Mouse (Mus musculus): ENCODE results near the gene Fgf12.

The Fgf12 gene

GRCm38 (mm10) chr16:28614412-28614811 is 138.5 kb downstream of the Fgf12 start:
- no peak for DNase-seq (ENCODE audit: low read depth, low spot score)

- DNase-seq (ENCODE audit: low read depth, low spot score) = peak; percentile 24
These were observed 141.9 kb downstream of the Fgf12 start for GRCm38 (mm10) chr16:28610940-28611339.

DNA sequence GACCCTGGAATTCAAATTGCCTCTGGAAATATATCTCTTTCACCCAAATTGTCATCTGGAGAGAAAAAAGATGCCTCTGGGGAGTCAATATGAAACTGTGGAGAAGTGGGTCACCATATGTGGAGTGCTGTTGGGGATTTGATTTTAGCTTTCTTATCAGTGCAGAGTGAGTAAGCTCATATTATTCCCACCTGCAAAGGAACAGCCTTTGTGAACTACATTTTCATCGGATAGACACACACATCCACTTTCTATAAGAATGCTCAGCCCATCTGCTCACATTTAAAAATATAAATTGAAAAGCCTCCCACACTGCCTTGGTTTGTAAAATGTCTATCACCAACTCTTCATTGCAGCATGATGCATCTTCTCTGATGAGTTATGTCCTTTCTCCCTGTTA is 149.7 kb downstream of the Fgf12 start:
- DNase-seq (ENCODE audit: low read depth, low spot score) = no peak

GRCm38 (mm10) chr16:28601723-28602122 is 151.1 kb downstream of the Fgf12 start:
- DNase-seq (ENCODE audit: low read depth, low spot score) = no peak

GRCm38 (mm10) chr16:28596112-28596511 is 156.8 kb downstream of the Fgf12 start:
- DNase-seq (ENCODE audit: low read depth, low spot score) = no peak

GRCm38 (mm10) chr16:28593075-28593915 is 159.6 kb downstream of the Fgf12 start:
- DNase-seq (ENCODE audit: low read depth, low spot score) = peak; percentile 89

- no peak for DNase-seq (ENCODE audit: low read depth, low spot score)
These were observed 160.4 kb downstream of the Fgf12 start for GRCm38 (mm10) chr16:28592466-28592865.

DNA sequence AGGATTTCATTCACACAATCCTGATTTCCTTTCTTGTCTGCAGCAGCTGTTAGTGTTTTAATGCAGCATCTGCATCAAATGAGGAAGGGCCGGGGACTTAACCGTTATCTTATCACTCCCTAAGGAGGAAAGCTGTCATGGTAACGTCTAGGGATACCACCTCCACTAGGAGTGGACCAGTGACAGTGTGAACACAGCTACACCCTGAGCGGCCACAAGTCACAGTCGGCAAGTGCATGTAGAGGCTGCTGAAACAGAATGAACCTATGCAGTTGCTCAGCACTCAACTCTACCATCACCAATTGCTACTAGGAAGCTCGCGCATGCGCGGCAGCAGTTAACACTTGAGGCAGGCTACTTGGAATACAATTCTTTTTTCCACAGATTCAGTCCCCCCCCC is 161.3 kb downstream of the Fgf12 start:
- no peak for DNase-seq (ENCODE audit: low read depth, low spot score)

DNA sequence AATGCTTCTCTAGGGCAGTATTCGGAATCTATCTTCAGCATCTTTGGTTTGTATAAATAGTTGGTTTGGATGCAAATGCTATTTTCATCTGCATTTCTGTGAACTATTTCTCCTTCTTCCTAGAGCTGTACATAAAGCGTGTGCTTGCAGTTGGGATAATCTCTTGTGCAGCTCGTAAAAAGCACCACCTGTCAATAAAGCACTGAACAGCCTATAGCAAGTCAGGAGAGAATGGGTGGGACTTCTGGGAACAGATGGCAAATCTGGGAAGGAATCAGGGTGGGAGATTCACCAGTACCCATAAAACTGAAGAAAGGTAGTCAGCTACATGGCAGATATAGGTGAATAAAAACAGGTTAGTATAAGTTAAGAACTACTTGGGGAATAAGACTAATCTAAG is 180.7 kb downstream of the Fgf12 start:
- no peak for DNase-seq (ENCODE audit: low read depth, low spot score)

DNA sequence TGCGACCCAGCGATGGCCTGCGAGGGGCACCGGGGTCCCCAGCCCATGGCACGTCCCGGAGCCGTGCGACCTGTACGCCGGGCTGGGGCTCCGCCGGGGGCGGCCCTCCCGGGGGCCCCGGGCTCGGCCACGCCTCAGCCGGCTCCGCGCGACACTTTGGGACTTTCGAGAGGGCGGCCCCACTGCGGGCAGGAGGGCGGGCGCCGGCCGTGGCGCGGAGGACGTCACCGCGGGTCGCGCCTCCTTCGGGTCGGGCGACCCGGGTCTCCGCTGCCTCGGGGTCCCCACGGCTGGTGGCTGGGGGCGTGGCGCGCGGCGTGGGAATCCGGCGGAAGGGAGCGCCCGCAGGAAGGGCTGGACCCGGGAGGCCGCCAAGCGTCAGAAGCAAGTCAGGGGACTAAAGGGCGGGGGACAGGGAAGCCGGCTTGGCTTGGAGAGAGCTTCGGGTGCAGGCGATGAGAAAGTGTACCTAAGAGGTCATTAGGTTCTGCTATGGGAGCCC is 188.1 kb downstream of the Fgf12 start:
- no peak for DNase-seq (ENCODE audit: low read depth, low spot score)

GRCm38 (mm10) chr16:28564075-28564715 is 188.7 kb downstream of the Fgf12 start:
- peak; percentile 41 for DNase-seq (ENCODE audit: low read depth, low spot score)

GRCm38 (mm10) chr16:28562847-28563246 is 190.0 kb downstream of the Fgf12 start:
- no peak for DNase-seq (ENCODE audit: low read depth, low spot score)

DNA sequence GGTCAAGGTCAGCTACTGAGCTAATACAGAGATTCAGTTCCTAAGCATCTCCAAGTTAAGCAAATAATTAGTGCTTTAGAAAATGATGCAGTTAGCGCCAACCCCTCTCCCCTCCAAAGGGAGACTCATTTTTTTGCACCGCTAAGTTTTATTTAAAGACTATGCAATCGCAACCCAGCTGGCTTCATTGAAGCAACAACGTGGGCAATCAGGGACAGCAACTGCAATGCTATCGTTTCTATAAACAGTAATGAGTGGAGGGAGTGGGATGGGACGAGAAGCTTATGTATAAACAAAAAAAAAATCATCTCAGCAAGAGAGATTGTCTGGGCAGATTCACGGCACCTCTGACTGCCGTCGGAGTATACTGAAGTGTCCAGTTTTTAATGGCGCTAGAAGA is 197.6 kb downstream of the Fgf12 start:
- no peak for DNase-seq (ENCODE audit: low read depth, low spot score)

- no peak for DNase-seq (ENCODE audit: low read depth, low spot score)
These were observed 213.4 kb downstream of the Fgf12 start for GRCm38 (mm10) chr16:28539423-28539822.

DNA sequence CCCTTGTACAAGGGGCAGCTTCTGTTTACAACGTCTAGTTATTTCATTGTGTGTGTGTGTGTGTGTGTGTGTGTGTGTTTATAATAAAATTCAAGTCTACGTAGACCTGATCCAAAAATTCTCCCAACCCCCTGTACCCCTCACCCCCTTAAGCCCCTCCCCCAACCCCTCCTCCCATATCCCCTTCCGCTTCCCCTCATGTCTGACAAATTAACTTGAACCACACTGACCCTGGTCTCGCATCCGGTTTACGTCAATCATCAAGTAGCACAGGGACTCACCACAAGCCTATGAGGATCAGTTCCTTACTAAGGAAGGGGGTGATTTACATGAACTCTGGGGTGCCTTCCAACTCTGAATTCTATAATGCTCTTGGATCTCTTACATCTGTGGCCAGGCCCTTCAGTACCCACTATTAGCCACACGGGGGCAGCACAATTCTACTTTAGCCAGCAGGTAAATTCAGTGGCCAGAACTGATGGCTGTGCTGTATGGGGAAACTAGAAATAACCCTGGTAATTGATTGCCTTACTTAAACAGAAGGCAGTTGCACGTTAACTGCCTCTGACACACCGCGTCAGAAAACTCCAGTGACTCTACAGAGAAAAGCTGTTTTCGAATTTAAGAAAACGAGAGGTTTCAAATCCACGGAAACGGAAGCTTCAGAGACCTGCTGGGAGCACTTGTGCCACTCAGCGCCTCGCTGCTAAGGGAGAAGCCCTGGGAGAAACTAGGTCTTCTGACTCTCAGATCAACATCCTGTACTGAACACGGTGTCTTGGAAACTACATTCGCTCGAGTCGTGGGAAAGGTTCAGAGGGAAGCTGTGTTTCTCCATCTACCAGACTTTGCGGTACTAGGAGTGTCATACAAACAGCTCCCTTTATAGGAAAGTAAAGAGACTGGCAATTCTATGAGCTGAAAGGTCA is 235.0 kb downstream of the Fgf12 start:
- peak; percentile 84 for DNase-seq (ENCODE audit: low read depth, low spot score)

GRCm38 (mm10) chr16:28512446-28512845 is 240.4 kb downstream of the Fgf12 start:
- DNase-seq (ENCODE audit: low read depth, low spot score) = no peak

- no peak for DNase-seq (ENCODE audit: low read depth, low spot score)
These were observed 241.5 kb downstream of the Fgf12 start for GRCm38 (mm10) chr16:28511413-28511812.

- no peak for DNase-seq (ENCODE audit: low read depth, low spot score)
These were observed 254.8 kb downstream of the Fgf12 start for GRCm38 (mm10) chr16:28497971-28498607.

- DNase-seq (ENCODE audit: low read depth, low spot score) = no peak
These were observed 261.2 kb downstream of the Fgf12 start for GRCm38 (mm10) chr16:28491711-28492110.

- peak; percentile 79 for DNase-seq (ENCODE audit: low read depth, low spot score)
These were observed 262.4 kb downstream of the Fgf12 start for GRCm38 (mm10) chr16:28490515-28490914.

GRCm38 (mm10) chr16:28484920-28485319 is 267.9 kb downstream of the Fgf12 start:
- DNase-seq (ENCODE audit: low read depth, low spot score) = no peak

Data from 3T3-L1 (cell line).